Mouse (Mus musculus) intestine, embryonic 14.5 days (tissue): ENCODE results near the gene Olfr506. TPM values are rescaled to one million over a fixed set of nuclear protein-coding genes. Genes with fewer than 3 reads are reported as not detected.

Experiments
- ATAC-seq: fragments of 200-750 bp; cut with Nextera tagmentation; replicated peaks from 2 replicates; pipeline ENCODE4 v1.8.0; 2017; ENCODE audit warnings: low read depth, moderate number of reproducible peaks, moderate TSS enrichment, moderate library complexity; ENCODE audit not compliant: low FRiP score, low TSS enrichment
- DNase-seq: peaks from one replicate; pipeline ENCODE4 v3.0.0-alpha.2; 2018; ENCODE audit warnings: low spot score
- H3K27ac ChIP-seq: fragments of 300-500 bp; sonication (generic); 2 replicates; pipeline ENCODE4 v1.5.1; 2014; ENCODE audit warnings: low read depth, mild to moderate bottlenecking, control low read depth
- H3K27me3 ChIP-seq: fragments of 300-500 bp; sonication (generic); replicated peaks from 2 replicates; pipeline ENCODE4 v1.6.1; 2014; ENCODE audit warnings: low read length, control low read depth; ENCODE audit not compliant: control insufficient read depth, insufficient read depth
- H3K36me3 ChIP-seq: fragments of 300-500 bp; sonication (generic); 2 replicates; pipeline ENCODE4 v1.6.1; 2014; ENCODE audit warnings: low read length, control low read depth; ENCODE audit not compliant: control insufficient read depth, insufficient read depth
- H3K4me1 ChIP-seq: fragments of 300-500 bp; sonication (generic); replicated peaks from 2 replicates; pipeline ENCODE4 v1.6.1; 2014; ENCODE audit warnings: low read length, control low read depth, mixed read lengths; ENCODE audit not compliant: control insufficient read depth, insufficient read depth
- H3K4me2 ChIP-seq: fragments of 300-500 bp; sonication (generic); 2 replicates; pipeline ENCODE4 v1.6.1; 2014; ENCODE audit warnings: low read length
- H3K4me3 ChIP-seq: fragments of 300-500 bp; sonication (generic); 2 replicates; pipeline ENCODE4 v1.5.1; 2014; ENCODE audit warnings: low read depth, low read length, control low read depth, mixed read lengths
- H3K9ac ChIP-seq: fragments of 300-500 bp; sonication (generic); 2 replicates; pipeline ENCODE4 v1.6.1; 2014; ENCODE audit warnings: mild to moderate bottlenecking, low read length
- H3K9me3 ChIP-seq: fragments of 300-500 bp; sonication (generic); 2 replicates; pipeline ENCODE4 v1.6.1; 2016; ENCODE audit warnings: low read length, control low read depth; ENCODE audit not compliant: control insufficient read depth
- WGBS: fragments of 180-500 bp; shearing (Covaris S2); extraction: QIAGEN DNeasy Blood & Tissue Kit; methylation state at CpG from one replicate; pipeline ENCODE4 v1.1.7; 2014; 5-methylcytosine and 5-hydroxymethylcytosine counted together
- polyA plus RNA-seq: library from polyadenylated mRNA; unstranded; fragments of >200 nt; fragmentation: Nextera tagmentation; extraction: Ambion mirVana; gene quantifications from 2 replicates; pipeline ENCODE4 v1.2.1, GENCODE M21; 2014

Olfr506 gene
- polyA plus RNA-seq, 1 experiment from 2014 or later, result not detected

- no peak for ATAC-seq
- 86% methylated on average over 3 of the region's 3 CpGs for WGBS
Observed at GRCm38 (mm10) chr7:108662419-108662818, 51.8 kb downstream of the Olfr506 start.

More at GRCm38 (mm10) chr7:108662419-108662818, 51.8 kb downstream of the Olfr506 start:
- DNase-seq, result no peak
- Histone ChIP-seq H3K9me3 (no peaks in the 10 kb centered on the region), H3K36me3 (no peaks in the 10 kb centered on the region), H3K4me1 (no peaks in the 10 kb centered on the region), H3K4me3 (no peak overlapping the region), H3K27ac (no peak overlapping the region), H3K4me2 (no peak overlapping the region), H3K27me3 (no peaks in the 10 kb centered on the region), H3K9ac (no peak overlapping the region)

Other genes with a start within 250 kb of the Olfr506 start
- not detected in 2 replicates for gene Olfr494, start 245.5 kb upstream of the Olfr506 start, polyA plus RNA-seq
- not detected in 2 replicates for gene Olfr495, start 217.6 kb upstream of the Olfr506 start, polyA plus RNA-seq
- not detected in 2 replicates for gene Olfr497, start 190.4 kb upstream of the Olfr506 start, polyA plus RNA-seq
- gene Olfr498, start 145.5 kb upstream of the Olfr506 start, polyA plus RNA-seq, result not detected in 2 replicates
- gene Olfr502, start 85.7 kb upstream of the Olfr506 start, polyA plus RNA-seq, result not detected in 2 replicates
- gene Olfr503, start 66.3 kb upstream of the Olfr506 start, polyA plus RNA-seq, result not detected in 2 replicates
- not detected in 2 replicates for gene Olfr504, start 45.0 kb upstream of the Olfr506 start, polyA plus RNA-seq
- not detected in 2 replicates for gene Olfr507, start 11.0 kb downstream of the Olfr506 start, polyA plus RNA-seq
- gene Olfr508, start 19.2 kb downstream of the Olfr506 start, polyA plus RNA-seq, result not detected in 2 replicates
- not detected in 2 replicates for gene Olfr509, start 41.1 kb downstream of the Olfr506 start, polyA plus RNA-seq
- gene Olfr510, start 55.6 kb downstream of the Olfr506 start, polyA plus RNA-seq, result not detected in 2 replicates
- not detected in 2 replicates for gene Olfr512, start 102.5 kb downstream of the Olfr506 start, polyA plus RNA-seq
- not detected in 2 replicates for gene Olfr513, start 140.2 kb downstream of the Olfr506 start, polyA plus RNA-seq
- gene Olfr514, start 215.2 kb downstream of the Olfr506 start, polyA plus RNA-seq, result not detected in 2 replicates
- gene Olfr516, start 239.7 kb downstream of the Olfr506 start, polyA plus RNA-seq, result not detected in 2 replicates